Mouse (Mus musculus) urinary bladder, postnatal 36 days (tissue): ENCODE results near the gene Olfr553.
"Not testable (repeated sequence)": the region's sequence is repeated elsewhere in the genome, so short reads cannot be mapped to it uniquely, and the experiment has no call there.

ENCODE experiments used
- DNase-seq, 2 experiments: peaks; one replicate each; pipeline ENCODE4 v3.0.0; 2022; ENCODE audit warnings: low spot score in 2 of 2, mixed read lengths in 1 of 2

The Olfr553 gene

DNA sequence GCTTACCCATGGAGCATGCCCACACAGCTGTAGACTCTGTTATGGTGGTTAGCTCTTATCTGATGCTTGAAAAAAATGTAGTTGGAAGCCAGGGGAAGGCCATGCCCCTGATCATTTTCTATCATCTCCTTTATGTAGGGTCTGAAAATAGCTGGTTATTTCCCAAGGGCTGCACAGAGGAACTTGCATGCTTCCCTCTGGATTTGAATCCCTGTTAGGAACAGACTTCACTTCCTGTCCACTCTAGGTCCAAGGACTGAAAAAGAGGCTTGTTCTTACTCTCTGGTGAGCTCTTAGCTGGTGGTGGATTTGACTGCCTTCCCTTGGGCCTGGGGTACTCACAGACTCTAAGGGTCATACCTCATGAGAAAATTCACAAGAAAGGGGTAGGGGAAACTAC is at the start of gene Olfr553:
Gene Olfr553, minus strand, starts transcription at position 101 of the 400 bp plus-strand sequence.
- no peak for DNase-seq

DNA sequence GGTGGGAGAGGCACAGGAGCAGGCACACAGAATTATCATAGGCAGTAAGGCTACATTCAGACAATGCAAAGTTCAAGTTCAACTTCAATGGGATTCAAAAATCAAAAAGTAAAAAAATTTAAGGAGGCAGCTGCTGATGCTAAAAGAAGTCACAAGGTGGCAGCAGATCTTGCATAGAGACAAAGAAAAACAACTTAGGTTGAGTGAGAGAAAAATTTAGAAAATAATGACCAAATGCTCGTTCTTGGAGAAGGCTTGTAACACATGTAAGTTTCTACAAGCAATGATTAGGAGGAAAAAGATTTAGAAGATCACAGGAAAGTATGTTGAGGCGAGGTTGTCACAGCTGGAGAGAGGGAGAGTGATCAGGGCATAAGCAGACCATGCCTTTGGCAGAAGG is 47.4 kb upstream of the Olfr553 start:
- no peak for DNase-seq

DNA sequence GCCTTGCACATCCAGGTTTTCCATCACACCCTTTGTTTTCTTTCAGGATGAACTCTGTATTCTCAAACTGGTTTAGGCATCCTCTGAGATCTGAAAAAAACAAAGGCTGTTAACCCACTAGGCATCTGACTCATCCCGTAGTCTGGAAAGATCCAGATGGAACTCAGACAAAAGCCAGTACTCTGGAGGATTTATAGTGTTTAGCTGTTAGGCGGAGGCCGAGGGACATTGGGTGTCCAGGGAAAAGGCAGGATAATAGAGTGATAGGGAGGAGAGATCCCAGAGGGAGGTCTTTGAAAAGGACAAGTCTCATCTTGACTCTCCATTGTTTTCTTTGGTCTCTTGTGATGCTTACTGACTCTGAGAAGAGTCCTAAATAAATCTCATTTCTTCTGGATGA is 46.6 kb upstream of the Olfr553 start, which contains the start of gene Olfr556:
Gene Olfr556, plus strand, starts transcription at position 301 of the 400 bp plus-strand sequence.
- no peak for DNase-seq

DNA sequence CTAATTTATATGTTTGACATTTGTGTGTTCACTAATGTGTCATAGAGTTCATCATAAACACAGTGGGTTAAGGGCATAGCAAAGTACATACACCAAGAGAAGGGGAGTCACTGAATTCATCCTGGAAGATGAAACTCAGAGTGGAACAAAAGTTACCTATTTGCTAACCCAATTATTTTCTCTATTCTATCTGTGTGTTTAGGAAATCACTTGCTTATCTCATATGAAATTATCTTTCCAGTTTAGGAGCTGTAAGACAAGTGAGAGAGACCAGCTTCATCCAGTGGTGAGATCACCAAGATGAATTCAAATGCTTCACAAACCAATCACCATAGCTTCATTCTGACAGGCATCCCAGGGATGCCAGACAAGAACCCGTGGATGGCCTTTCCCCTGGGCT is 40.5 kb upstream of the Olfr553 start, which contains the start of gene Olfr555:
Gene Olfr555, plus strand, starts transcription at position 301 of the 400 bp plus-strand sequence.
- DNase-seq = no peak

DNA sequence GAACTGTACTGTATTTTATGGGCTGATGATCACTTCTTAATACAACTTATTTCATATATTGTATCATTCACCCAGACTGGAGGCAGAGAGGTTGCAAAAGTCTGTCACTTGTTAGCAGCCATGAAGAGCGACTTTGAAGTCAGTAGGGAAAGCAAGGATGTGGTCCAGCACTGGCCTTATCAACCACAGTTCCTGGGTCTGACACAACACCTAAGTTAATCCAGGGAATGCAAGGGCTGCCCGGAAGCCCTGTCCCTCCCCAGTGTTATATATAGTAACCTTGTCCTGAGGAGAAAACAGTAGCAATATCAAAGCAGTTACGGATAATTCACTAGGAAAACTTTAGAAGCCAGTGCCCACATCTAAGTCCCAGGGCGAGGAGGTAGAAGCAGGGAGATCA is 26.9 kb upstream of the Olfr553 start:
- DNase-seq = not testable (repeated sequence)

DNA sequence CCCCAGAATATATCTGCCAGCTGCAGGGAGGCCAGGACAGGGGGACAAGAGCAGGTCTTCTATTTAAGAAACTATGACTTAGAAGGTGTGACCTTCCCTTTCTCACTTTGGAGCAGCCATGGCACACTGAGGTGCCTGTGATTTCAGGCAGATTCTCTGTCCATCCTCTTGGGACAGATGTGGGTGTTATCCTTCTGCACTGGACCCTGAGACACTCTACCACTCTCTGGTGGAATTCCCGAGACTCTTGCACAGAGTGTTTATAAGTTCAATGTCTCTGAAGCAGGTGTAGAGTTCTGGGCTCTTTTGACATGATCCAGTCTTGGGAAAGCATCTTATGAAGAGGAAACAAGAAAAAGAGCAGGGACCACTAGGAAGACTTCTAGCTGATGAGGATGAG is 20.1 kb upstream of the Olfr553 start, which contains the start of gene Olfr554:
Gene Olfr554, plus strand, starts transcription at position 301 of the 400 bp plus-strand sequence.
- DNase-seq = no peak

DNA sequence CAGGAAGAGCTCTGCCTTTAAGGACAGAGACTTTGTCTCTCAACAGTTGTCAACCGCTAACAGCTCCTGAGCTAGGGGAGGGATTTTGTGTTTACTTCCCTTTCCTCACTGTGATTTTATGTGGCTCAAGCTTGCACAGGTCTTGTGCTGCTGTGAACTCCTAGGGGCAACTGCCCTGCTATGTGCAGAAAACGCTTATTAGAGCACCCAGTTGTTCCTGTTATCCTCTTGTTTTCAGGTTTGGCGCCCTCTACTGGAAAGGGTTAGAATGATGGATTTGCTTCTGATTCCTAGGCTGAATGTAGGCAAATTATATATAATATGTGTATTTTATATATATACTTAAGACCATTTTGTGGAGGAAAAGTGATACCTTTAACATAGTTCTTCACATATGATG is 18.6 kb upstream of the Olfr553 start:
- peak; percentile 18 to 26 for DNase-seq

DNA sequence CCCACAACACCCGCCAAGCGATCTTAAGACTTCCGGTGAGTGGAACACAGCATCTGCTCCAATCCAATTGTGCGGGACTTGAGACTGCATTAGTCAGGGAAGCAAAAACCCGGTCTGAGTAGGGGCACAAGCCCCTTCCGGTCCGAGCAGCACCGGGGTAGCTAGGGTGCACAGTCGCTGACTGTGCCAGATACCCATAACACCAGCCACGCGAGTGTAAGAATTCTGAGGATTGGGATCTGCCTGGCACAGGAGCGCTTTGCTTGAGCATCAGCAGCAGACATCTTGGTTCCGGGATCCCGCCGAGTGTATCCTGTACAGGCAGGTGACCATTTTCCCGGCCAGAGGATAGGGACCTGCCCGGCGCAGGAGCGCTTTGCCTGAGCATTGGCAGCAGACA is 2.4 kb upstream of the Olfr553 start:
- not testable (repeated sequence) for DNase-seq

DNA sequence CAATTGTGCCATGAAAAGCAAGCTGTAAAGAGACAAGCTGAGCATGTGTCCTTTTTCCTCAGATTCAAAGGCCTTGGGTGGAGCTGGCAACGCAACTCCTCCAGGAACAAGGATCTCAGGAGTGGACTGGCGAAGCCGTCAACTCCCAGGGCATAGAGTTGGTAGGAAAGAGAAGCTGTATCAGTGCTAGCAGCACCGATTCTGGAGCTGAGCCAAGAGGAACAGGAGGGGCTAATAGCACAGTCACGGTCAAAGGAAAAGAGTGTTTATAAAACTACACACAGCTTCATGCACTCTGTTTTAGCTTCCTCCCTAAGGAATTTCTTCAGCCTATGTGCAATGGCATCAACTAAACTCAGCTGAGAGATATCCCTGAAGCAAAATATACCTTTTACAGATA is 1.6 kb upstream of the Olfr553 start:
- DNase-seq = no peak

DNA sequence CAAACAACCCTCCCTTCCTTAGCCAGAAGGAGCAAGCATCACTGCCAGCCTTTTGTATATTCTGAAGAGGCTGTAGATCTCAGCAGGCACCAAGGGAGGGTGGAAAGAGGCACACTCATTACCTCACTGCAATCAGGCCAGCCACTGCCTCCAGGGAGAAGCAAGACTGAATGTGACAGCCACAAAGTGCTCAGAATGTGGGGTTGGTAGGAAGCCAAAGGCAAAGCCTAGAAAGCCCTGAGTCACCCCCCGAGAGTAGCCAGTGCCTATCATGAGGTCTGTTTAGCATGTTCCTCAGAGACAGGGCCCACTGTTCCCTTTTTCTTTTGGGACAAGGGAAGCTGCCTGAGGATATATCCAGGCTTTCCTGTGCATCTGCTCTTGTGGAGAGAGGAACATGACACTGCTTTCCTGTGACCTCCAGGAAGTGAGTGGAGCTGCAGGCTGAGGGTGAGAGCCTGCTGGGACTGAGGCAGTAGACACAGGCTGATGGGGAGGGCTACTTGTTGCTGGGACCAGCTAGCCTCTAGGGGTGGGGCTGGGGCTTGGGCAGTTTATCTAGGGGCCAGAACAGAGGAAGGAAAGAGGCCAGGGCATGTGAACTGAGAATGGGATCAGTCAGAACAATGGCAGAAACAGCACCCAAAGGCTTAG is 20.5 kb downstream of the Olfr553 start, which contains the start of gene Olfr552:
Gene Olfr552, plus strand, starts transcription at position 393 of the 654 bp plus-strand sequence.
- no peak for DNase-seq

DNA sequence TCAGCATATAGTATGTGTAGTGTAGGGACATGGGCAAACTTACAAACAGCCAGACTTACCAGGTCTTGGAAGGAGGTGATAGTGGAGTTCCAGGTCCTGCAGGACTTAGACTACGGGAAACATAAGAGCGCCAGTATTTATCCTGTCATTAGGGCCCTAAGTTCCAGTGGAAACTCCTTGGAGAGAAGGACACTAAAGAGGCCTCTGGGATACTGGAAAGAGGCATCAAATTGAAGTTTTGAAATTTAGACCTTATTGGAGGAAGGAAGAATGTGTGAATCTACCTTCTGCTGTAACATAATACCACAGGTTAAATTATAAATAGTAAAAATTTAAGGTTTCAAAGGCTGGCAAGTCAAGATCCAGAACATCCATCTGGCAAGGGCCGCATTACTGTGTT is 26.2 kb downstream of the Olfr553 start, which contains the start of gene Olfr551:
Gene Olfr551, minus strand, starts transcription at position 101 of the 400 bp plus-strand sequence.
- DNase-seq = no peak

DNA sequence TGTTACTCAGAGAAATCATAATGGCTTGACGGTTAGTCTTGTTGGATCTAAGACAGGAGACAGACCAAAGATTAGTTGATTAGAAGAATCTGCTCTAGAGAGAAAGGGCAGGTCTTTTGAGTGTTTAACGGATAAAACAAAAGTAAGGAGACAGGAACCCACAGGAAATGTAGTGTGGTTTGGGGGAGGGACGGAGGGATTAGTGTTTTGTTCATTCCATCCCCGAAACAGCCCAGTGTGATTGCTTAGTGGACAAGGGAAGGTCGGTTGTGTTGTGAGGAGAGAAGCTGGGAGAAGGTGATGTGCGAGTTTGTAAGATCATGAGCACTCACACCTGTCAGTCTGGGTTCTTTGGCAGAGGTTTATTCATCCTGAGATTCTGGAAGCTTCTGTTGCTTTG is 42.0 kb downstream of the Olfr553 start:
- no peak for DNase-seq

DNA sequence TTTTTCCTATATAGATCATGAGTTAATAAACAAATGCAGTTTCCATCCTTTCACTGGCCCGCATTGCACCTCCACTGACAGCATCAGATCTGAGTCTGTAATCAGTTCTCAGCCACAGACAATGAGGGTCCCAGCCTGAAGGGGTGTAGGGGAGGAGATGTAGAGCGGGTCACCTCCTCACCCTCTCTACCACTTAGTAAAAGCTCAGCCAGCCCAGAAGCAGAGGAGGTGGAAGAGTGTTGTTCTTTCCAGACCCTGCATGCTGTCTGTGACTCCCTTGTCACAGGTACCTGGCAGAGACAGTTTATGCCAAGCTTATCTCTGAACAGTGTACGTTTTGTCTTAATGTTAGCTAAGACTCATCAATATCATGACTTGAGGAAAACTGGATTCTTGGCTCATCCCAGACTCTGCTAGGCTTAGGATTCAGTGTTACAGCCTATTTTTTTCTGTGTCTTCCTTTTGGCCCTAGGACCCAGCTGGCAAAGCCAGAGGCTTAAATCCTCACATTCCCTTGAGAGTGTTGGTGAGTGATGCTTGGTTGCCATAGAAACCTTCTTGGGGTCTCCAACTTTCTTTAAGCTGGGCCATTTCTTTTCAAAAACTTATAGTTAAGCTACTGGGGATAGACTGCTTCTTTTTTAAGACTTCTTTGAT is 44.7 kb downstream of the Olfr553 start:
- no peak for DNase-seq

DNA sequence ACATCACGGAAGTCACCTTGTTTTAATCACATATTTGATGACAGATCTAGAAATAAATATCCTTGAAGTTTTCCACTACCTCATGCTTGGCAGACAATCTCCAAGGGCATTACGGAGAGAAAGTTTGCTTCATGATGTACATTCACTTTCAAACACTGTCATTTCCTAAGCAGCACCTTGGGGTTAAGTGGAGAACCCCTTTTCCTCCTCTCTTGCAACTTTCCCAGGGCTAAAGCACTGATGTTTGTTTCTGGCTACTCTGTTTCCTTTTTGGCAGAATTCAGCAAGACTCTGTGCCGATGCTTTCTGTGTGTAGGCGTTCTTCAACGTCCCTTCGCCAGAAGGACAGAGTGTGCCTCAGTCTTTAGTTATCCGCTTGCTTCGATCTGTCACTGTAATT is 46.9 kb downstream of the Olfr553 start, which contains the start of gene Olfr550:
Gene Olfr550, plus strand, starts transcription at position 301 of the 400 bp plus-strand sequence.
- no peak for DNase-seq

DNA sequence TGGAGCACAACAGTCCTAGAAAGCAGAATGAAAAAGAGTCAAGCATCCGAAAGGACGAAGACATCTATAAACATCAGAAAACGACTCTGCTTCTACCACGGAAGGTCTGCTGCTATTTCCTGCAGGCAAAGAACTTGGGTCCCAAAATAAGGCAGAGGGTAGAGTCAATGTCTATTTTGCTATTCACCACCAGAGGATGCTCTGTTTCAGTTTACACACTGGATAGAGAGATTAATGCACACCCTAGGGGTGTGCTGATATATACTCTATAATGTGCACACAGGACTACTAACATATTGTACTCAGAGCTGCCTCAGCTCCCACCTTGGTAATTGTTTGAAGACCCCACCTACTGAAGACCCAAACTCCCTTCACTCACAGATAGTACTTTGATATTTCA is 51.8 kb downstream of the Olfr553 start:
- DNase-seq = no peak

DNA sequence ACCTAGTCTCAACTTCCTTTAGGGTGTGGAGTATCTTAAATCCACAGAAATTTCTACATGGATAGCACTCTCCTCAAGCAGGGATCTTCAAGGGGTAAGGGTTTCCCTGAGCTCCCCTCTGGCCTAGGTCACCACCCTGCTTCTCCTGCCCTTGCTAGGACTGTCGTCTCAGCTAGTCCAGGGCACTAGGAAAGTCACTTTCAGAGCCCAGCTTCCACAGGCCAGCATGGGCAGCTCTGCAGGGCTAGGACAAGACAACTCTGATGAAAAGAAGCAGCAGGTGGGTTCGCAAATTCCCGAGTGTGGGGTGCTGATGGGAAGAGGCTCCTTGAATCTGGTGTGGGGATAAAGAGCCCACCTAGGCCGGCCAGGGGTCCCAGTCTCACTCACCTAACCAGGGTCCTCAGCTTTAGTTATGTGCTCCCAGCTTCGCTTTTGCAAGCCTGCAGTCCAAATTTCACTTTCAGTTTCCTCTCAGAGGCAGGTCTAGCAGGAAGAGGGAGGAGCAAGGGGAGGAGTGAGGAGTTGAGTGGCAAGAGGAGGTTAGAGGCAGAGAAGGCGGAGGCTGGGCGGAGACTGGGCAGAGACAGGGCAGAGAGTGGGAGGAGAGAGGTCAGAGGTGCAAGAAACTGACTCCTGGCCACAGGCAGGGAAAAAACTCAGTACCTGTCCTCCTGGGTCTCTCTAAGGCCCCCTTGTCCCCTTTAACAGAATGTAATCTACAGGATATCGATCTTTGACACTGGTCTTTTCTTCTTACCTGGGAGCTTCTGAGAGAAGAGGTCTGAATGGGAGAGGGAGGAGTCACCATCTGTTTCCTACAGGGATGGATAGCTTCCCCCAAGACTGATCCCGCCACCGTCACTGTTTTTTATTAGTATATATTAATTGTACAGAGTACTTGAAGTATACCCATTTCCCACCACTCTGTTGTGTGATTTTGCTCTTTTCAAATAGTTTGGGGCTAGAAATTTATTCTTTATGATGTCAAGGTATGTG is 52.7 kb downstream of the Olfr553 start, which contains the start of gene Trim21:
Gene Trim21, minus strand, starts transcription at position 488 of the 999 bp plus-strand sequence.
- peak; percentile 87 to 89 for DNase-seq
